Mouse (Mus musculus) kidney, postnatal 0 days (tissue): ENCODE measurements around the gene Sdr39u1. TPM values are rescaled to one million over a fixed set of nuclear protein-coding genes. Genes with fewer than 3 reads are reported as not detected.

Source experiments
- ATAC-seq: fragments of 200-750 bp; cut with Nextera tagmentation; replicated peaks from 2 replicates; pipeline ENCODE4 v1.8.0; 2017; ENCODE audit warnings: low read depth, moderate number of reproducible peaks, moderate TSS enrichment, moderate library complexity; ENCODE audit not compliant: low FRiP score
- DNase-seq: peaks from one replicate; pipeline ENCODE4 v3.0.0-alpha.2; 2016; ENCODE audit warnings: low spot score
- H3K27ac ChIP-seq: fragments of 300-500 bp; sonication (generic); 2 replicates; pipeline ENCODE4 v1.5.1; 2014; ENCODE audit warnings: mild to moderate bottlenecking
- H3K27me3 ChIP-seq: fragments of 300-500 bp; sonication (generic); 2 replicates; pipeline ENCODE4 v1.6.1; 2014; ENCODE audit warnings: low read length, mixed read lengths; ENCODE audit not compliant: insufficient read depth
- H3K36me3 ChIP-seq: fragments of 300-500 bp; sonication (generic); 2 replicates; pipeline ENCODE4 v1.6.1; 2014; ENCODE audit warnings: low read length, mixed read lengths; ENCODE audit not compliant: insufficient read depth
- H3K4me1 ChIP-seq: fragments of 300-500 bp; sonication (generic); replicated peaks from 2 replicates; pipeline ENCODE4 v1.6.1; 2014; ENCODE audit warnings: antibody characterized with exemption, low read length, mixed read lengths; ENCODE audit not compliant: insufficient read depth
- H3K4me2 ChIP-seq: fragments of 300-500 bp; sonication (generic); 2 replicates; pipeline ENCODE4 v1.6.1; 2014; ENCODE audit warnings: mild to moderate bottlenecking, low read length, moderate library complexity, mixed read lengths
- H3K4me3 ChIP-seq: fragments of 300-500 bp; sonication (generic); replicated peaks from 2 replicates; pipeline ENCODE4 v1.5.1; 2014; ENCODE audit warnings: low read depth, low read length
- H3K9ac ChIP-seq: fragments of 300-500 bp; sonication (generic); 2 replicates; pipeline ENCODE4 v1.6.1; 2014; ENCODE audit warnings: low read depth, low read length
- H3K9me3 ChIP-seq: fragments of 300-500 bp; sonication (generic); replicated peaks from 2 replicates; pipeline ENCODE4 v1.6.1; 2016; ENCODE audit warnings: low read length, inconsistent platforms, mixed read lengths
- CTCF ChIP-seq: IDR thresholded peaks from 2 replicates; pipeline ENCODE4 v1.5.1; 2016; ENCODE audit warnings: antibody characterized with exemption, low read depth, mild to moderate bottlenecking, moderate library complexity
- WGBS: fragments of 180-500 bp; shearing (Covaris S2); extraction: QIAGEN DNeasy Blood & Tissue Kit; methylation state at CpG from one replicate; pipeline ENCODE4 v1.1.7; 2014; 5-methylcytosine and 5-hydroxymethylcytosine counted together
- polyA plus RNA-seq: library from polyadenylated mRNA; unstranded; fragments of >200 nt; fragmentation: Nextera tagmentation; extraction: Ambion mirVana; gene quantifications from 2 replicates; pipeline ENCODE4 v1.2.1, GENCODE M21; 2015

Gene Sdr39u1
- polyA plus RNA-seq, 1 experiment from 2014 or later: 85.3 TPM

DNA sequence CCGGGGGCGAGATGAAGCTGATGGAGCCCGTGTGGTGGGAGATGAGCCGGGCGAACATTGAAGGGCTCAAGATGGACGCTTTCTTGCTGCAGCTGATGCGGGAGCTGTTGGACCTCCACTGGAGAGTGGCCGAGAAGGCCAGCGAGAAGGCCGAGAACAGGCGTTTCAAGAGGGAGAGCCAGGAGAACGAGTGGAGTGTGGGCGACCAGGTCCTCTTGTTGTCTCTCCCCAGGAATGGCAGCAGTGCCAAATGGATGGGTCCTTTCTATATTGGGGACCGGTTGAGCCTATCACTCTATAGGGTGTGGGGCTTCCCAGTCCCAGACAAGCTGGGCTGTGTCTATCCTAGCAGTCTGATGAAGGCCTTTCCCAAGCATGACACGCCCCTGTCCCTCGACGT, 27.5 kb downstream of the Sdr39u1 start:
- TF ChIP-seq CTCF: no peak
- no peak overlapping the region for H3K4me3 ChIP-seq
- H3K36me3 ChIP-seq: peaks cover 52% of the 10 kb centered on the region
- no peak overlapping the region for H3K27ac ChIP-seq
- no peaks in the 10 kb centered on the region for H3K9me3 ChIP-seq
- no peak overlapping the region for H3K4me2 ChIP-seq
- DNase-seq (no peak), ATAC-seq (no peak)
- WGBS: 88% methylated on average over 17 of the region's 17 CpGs
- no peaks in the 10 kb centered on the region for H3K27me3 ChIP-seq
- no peak overlapping the region for H3K9ac ChIP-seq
- peaks cover 5% of the 10 kb centered on the region; the same call in 1 of the 2 replicates for H3K4me1 ChIP-seq

DNA sequence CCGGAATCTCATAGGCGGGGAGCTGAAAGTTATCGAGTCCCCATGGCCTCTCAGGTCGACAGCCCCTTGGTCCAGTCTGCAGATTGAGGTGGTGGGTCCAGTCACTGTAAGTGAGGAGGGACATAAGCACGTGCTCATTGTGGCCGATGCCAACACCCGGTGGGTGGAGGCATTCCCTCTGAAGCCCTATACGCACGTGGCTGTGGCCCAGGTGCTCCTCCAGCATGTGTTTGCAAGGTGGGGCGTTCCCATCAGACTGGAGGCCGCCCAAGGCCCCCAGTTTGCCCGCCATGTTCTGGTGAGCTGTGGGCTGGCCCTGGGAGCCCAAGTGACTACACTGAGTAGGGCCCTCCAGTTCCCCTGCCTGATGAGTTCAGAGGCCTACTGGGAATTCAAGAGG, 28.1 kb downstream of the Sdr39u1 start:
- no peaks in the 10 kb centered on the region for H3K27me3 ChIP-seq
- H3K36me3 ChIP-seq: peaks cover 52% of the 10 kb centered on the region
- no peak for DNase-seq
- H3K4me3 ChIP-seq: no peak overlapping the region
- H3K9ac ChIP-seq: no peak overlapping the region
- no peak overlapping the region for H3K27ac ChIP-seq
- no peak for ATAC-seq
- 90% methylated on average over 12 of the region's 12 CpGs for WGBS
- TF ChIP-seq CTCF: no peak
- H3K9me3 ChIP-seq: no peaks in the 10 kb centered on the region
- H3K4me2 ChIP-seq: no peak overlapping the region
- peaks cover 5% of the 10 kb centered on the region; the same call in 1 of the 2 replicates for H3K4me1 ChIP-seq

DNA sequence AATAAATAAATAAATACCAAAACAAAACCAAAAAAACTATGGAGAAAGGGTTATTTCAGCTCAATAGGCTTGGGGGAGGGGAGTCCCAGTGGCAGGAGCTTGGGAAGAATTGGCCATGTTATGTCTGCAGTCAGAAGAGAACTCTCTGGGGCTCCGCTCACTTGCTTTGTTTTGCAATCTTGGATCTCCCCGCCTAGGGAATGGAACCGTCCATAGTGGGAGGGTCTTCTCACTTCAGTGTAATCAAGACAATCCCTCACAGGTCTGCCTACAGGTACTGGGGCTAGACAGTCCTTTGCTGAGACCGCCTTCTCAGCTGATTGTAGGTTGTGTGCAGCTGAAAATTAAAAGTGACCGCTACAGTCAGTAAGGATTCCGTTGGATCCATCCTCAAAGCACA, 30.6 kb downstream of the Sdr39u1 start:
- no peak overlapping the region for H3K27ac ChIP-seq
- H3K9me3 ChIP-seq: no peaks in the 10 kb centered on the region
- WGBS: 96% methylated on average over 6 of the region's 6 CpGs
- no peaks in the 10 kb centered on the region for H3K27me3 ChIP-seq
- H3K4me2 ChIP-seq: no peak overlapping the region
- peaks cover 74% of the 10 kb centered on the region for H3K36me3 ChIP-seq
- ATAC-seq (no peak), DNase-seq (no peak)
- H3K9ac ChIP-seq: no peak overlapping the region
- no peak for TF ChIP-seq CTCF
- peaks cover 5% of the 10 kb centered on the region; the same call in 1 of the 2 replicates for H3K4me1 ChIP-seq
- no peak overlapping the region for H3K4me3 ChIP-seq

DNA sequence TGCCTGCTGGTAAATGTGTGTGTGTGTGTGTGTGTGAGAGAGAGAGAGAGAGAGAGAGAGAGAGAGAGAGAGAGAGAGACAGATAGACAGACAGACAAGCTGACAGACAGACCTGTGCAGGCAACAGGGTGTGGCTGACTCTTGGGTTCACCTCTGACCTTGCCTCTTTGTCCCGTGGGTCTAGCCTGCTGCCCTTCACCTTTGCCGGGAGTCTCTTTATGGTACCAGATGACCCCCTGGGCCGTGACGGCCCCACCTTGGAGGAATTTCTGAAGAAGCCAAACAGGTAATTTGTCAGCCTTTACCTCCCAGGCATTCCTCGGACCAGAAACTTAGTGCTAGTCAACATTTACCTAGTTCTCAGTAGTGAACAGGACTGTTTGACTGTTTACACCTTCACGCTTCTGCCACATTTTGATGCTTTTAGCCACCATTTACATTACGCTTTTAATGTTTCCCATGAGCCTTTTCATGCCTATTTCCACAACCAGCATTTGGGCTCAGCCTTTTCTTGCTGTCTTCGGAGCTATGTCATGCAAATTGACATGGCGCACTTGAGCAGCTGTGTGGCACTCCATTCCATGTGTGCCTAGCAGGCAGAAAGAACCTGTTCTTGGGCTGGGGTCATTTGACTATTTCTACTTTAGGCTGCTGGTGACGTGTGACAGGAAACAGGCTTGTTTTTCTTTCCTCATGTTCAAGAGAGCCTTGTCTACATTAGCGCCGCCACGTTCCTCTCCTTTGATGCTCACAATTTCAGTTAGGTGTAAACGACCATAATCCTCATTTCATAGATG, 31.7 kb downstream of the Sdr39u1 start:
- no peak for ATAC-seq
- Histone ChIP-seq H3K9ac (no peak overlapping the region), H3K27ac (no peak overlapping the region), H3K4me1 (no peaks in the 10 kb centered on the region; the same call in 1 of the 2 replicates), H3K36me3 (peaks cover 81% of the 10 kb centered on the region), H3K27me3 (no peaks in the 10 kb centered on the region), H3K9me3 (no peaks in the 10 kb centered on the region), H3K4me2 (no peak overlapping the region), H3K4me3 (no peak overlapping the region)
- no peak for DNase-seq
- TF ChIP-seq CTCF: no peak
- 84% methylated on average over 14 of the region's 14 CpGs for WGBS

DNA sequence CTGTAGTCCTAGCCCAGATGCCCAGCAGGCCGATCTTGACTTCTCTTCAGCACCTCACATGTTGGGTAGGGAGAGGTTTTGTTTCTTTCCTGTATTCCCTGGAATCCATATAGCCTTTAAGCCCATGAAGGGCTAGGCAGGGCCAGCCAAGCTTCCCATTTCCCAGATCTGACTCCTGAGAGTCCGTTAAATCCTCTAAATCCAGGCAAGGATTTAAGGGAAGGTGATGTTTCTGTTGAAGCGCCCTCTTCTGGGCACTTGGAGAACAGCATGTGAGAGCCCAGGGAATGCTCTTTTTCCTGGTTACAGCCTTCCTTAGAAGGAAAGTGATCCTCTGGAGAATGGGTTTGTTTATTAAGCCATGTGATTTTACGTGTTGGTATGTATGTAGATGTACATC, 33.1 kb downstream of the Sdr39u1 start:
- H3K4me1 ChIP-seq: no peaks in the 10 kb centered on the region; the same call in 1 of the 2 replicates
- peaks cover 70% of the 10 kb centered on the region for H3K36me3 ChIP-seq
- DNase-seq: peak; percentile 79
- WGBS: 37% methylated on average over 4 of the region's 4 CpGs
- H3K4me2 ChIP-seq: no peak overlapping the region
- peak; percentile 86 for TF ChIP-seq CTCF
- H3K9me3 ChIP-seq: no peaks in the 10 kb centered on the region
- no peak overlapping the region for H3K4me3 ChIP-seq
- H3K9ac ChIP-seq: no peak overlapping the region
- ATAC-seq: no peak
- no peaks in the 10 kb centered on the region for H3K27me3 ChIP-seq
- no peak overlapping the region for H3K27ac ChIP-seq

DNA sequence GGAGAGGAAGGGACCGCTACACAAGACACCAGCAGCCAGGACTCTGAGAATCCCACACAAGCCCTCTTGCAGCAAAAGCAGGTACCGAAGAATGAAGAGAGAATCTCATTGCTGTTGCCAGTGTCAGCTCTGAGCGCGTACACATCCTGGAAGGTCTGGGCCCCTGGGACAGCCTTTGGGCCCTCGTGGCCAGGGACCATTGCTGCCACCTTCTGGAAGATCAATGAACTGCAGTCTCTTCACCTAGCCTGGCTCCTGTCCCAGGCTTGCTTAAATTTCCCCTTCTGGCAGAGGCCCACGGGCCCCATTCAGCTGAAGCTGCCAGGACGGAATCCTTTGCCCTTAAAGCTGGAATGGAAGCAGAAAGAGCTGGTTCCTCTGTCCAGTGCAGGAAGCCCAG, 36.3 kb downstream of the Sdr39u1 start:
- H3K9me3 ChIP-seq: no peaks in the 10 kb centered on the region
- ATAC-seq (peak; percentile 72), DNase-seq (peak; percentile 87)
- no peak overlapping the region for H3K4me3 ChIP-seq
- H3K4me2 ChIP-seq: no peak overlapping the region
- no peak overlapping the region for H3K27ac ChIP-seq
- peaks cover 42% of the 10 kb centered on the region for H3K36me3 ChIP-seq
- peak; percentile 98 for TF ChIP-seq CTCF
- H3K4me1 ChIP-seq: no peaks in the 10 kb centered on the region; the same call in 1 of the 2 replicates
- H3K27me3 ChIP-seq: no peaks in the 10 kb centered on the region
- H3K9ac ChIP-seq: no peak overlapping the region
- WGBS: 23% methylated on average over 7 of the region's 7 CpGs

DNA sequence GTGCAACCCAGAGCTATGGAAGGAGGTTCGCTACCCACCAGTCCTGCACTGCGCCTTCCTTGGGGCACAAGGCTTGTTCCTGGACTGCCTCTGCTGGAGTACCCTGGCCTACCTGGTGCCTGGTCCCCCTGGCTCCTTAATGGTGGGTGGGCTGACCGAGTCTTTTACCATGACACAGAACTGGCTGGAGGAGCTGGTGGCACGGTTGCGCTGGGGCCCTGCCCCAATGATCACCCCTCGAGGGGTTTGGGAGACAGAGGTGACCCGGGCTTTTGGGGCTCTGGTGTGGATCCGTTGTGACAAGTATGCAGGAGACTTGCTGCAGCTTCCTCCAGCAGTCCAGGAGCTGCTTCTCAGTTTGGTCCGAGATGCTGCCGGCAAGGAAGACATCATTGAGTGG, 37.1 kb downstream of the Sdr39u1 start:
- Histone ChIP-seq H3K36me3 (peaks cover 34% of the 10 kb centered on the region), H3K4me1 (peaks cover 1% of the 10 kb centered on the region; the same call in 1 of the 2 replicates)
- WGBS: 92% methylated on average over 10 of the region's 10 CpGs

More for the DNA sequence above, 37.1 kb downstream of the Sdr39u1 start:
- Histone ChIP-seq H3K4me3 (no peak overlapping the region), H3K27me3 (no peaks in the 10 kb centered on the region), H3K9ac (no peak overlapping the region), H3K27ac (no peak overlapping the region), H3K9me3 (no peaks in the 10 kb centered on the region), H3K4me2 (no peak overlapping the region)
- no peak for DNase-seq
- TF ChIP-seq CTCF: no peak
- no peak for ATAC-seq
